Mouse (Mus musculus) spleen, postnatal 14 days (tissue): ENCODE measurements around the gene Trim8.

Experiments used
- DNase-seq, 2 experiments: peaks; one replicate each; pipeline ENCODE4 v3.0.0; 2021 to 2022; ENCODE audit warnings: low spot score in 2 of 2

Gene Trim8

GRCm38 (mm10) chr19:46504822-46505417, 3.4 kb downstream of the Trim8 start:
- DNase-seq = no peak

DNA sequence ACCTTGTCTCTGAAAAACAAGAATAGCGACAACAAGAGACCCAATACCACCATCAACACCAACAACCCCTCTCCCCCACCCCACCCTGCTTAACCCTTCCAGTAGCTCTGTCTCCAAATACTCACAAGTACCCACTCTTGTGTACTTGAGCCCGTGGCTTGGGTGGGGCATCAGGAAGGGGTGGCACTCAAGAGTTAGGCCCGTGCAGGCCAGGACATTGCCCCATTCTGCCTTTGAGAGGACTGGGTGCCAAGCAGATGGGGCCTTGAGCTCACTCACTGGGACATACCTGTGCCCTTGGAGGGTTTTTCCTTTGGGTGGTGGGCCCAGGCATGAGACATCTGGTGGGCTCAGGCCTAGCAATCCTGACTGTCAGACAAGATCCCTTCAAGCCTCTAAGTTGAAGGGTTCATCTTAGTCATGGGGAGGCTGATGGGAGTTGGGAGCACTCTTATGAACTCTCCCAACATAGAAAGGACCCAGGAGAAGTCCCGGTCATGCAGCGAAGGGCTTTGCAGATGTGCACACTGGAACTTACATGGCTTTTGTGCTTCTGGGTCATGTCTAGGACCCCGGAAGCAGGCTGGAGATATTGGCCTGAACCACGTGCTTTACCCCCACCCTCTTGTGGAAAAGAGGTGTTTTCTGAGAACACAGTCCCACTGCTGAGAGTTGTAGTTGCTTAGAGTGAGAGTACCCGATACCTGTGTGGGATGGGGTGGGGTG, 4.3 kb downstream of the Trim8 start:
- DNase-seq = no peak

DNA sequence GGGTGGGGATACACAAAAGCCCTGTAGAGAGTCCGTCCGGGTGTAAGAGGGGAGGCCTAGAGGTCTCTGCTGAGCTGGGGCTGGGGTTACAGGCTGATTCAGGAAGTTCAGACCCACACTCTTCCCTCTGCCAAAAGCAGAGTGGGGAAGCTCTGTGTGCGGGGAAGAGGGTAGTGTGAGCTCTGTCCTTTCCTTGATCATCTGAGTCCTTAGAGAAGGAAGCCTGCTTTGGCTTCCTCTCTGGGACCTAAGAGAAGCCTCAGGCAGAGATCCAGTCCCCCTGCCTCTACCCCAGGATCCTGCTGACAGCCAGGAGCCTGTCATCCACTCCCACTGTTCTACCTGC, 4.8 kb downstream of the Trim8 start:
- DNase-seq = no peak

GRCm38 (mm10) chr19:46507181-46507581, 5.7 kb downstream of the Trim8 start:
- DNase-seq = no peak

DNA sequence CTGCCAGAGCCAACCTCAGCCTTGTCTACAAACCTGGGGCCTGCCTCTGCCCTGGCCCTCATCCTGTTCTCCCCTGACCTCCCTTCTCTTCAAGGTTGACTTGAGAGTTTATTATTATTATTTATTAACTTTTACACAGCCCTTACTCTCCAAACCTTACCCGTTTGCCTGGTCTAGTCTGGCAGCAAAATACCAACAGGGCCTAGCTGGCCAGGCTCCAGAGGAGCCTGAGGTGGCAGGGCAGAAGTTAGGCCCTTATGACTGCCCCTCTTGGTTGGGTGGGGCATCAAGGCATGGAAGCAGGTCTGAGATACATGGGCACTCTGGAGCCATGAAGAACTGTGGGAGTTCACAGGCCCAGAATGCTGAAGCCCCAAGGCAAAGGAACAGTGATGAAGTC, 6.3 kb downstream of the Trim8 start:
- DNase-seq = no peak

DNA sequence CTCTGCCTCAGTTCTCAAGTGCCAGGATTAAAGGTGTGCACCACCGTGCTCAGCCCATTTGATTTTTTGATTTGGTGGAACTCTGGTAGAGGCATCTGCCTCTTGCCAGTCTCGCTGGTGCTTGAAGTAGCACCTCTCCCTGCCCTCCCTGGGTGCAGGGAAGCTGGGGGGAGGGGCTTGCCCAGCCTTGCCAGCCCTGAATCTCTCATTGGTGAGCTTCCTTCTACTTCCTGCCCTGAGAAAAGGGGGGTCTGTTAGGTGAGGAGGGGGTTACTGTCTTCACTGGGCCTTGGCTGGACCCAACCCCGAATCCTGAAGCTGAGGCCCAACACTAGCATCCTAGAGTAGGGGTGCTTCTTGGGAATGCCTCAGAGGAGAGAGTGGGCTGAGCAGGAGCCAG, 7.2 kb downstream of the Trim8 start:
- DNase-seq = no peak

GRCm38 (mm10) chr19:46509202-46509601, 7.7 kb downstream of the Trim8 start:
- DNase-seq = no peak

DNA sequence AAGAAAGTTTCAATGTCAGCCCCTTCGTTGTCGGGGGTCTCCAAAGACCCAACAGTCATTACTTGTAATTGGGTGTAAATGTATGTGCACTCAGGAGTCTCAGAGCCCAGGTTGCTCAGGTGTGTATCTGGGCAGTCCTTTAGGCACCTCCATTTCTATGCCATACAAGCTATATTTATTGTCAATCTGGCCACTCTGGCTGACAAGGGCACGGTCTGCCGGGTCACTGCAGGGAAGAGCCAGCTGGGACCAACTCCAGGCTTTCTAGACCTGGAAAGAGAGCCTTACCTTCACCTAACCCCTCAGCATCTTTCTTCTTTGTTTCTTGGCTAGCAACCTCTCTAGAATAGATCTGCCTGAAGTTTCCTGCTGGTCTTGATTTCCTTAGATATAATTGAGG, 8.2 kb downstream of the Trim8 start:
- DNase-seq = no peak

- DNase-seq = no peak
Measured at GRCm38 (mm10) chr19:46510401-46510800, 8.9 kb downstream of the Trim8 start.

DNA sequence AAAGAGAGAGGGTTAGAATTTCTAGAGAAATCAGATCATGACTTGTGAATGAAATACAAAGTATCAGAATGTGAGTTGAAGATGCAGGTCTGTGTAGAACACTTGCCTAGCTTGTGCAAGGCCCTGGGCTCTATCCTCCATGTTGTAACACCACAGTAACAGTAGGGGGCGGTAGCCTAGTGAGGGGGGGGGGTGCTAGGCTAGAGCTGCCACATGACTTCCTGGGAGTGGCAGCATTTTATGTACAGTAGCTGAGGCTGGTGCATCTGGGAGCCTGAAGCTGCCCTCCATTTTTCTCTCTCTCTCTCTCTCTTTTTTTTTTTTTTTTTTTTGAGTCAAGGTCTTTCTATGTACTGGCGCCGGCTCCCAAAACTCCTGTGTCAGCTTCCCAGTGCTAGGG, 9.3 kb downstream of the Trim8 start:
- DNase-seq = no peak

GRCm38 (mm10) chr19:46511263-46511662, 9.8 kb downstream of the Trim8 start:
- DNase-seq = no peak

DNA sequence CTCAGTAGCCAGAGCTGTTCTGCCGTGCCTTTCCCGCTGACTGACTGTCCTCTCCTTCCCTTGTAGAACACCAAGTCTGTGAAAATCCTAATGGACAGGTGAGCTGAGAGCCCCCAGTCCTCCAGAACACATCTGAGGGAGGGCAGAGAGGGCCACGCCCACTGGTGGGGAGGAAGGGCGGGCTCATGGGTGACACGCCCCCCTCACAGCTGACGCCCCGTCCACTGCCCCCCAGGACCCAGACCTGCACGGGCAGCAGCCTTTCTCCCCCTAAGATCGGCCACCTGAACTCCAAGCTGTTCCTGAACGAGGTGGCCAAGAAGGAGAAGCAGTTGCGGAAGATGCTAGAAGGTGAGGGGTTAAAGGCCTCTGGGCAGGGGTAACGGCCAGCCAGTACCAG, 12.9 kb downstream of the Trim8 start:
- DNase-seq = no peak

GRCm38 (mm10) chr19:46515287-46515821, 13.9 kb downstream of the Trim8 start:
- no peak for DNase-seq

DNA sequence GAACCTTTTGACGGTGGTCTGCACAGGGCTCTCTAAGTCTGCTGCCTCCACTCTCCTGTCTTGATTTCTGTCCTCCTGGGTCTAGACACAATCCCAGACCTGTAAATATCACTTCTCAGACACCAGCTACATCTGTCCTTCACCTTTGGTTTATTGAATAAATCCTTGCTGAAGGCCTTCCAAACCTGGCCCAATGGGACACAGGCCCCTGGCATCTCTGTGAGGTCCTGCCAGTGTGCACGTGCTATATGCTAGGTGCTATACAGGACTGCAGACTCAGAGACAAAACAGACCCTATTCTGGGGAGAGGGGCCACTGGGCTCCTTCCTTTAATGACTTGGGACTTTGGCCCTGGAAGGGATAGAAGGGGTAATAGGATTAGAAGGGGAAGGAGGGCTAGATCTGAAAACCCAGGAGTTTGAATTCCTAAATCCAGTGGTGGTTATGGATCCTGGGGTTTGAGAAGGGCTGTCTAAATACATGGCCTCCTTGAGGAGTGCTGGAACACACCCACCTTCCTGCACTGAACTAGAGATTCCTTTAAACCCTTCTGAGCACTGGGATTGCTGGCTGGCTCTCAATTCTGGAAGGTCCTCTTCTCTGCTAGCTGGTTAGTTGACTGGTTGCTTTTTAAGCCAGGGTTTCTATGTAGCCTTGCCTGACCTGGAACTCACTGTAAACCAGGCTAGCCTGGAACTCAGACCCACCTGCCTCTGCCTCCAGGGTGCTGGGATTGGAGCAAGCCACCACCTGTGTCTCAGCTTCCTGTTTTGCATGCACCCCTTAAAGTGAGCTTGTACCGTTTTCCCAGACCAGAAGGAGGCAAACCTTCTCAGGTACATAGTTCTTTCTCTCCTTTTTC, 15.4 kb downstream of the Trim8 start:
- DNase-seq = no peak

GRCm38 (mm10) chr19:46517529-46518351, 16.2 kb downstream of the Trim8 start:
- DNase-seq = no peak

DNA sequence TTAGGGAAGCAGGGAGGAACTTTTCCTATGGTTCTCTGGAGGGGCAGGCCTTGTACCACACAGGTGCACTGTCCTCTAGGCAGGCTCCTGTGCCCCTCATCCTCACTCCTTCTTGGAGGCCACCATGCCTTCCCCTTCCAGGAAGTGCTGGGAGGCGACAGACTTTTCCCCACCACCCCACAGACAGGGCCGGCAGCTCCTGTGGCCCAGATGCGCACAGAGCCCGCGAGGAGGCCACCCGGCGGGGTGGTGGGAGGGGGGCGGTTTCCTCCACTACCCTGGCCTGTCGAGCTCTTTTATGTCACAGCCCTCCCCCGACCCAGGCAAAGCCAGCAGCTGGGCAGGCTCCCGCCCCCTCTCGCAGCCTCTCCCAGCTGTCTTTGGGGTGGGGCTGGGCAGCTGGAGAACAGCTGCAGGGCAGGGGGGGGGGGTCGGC, 16.9 kb downstream of the Trim8 start:
- no peak for DNase-seq

DNA sequence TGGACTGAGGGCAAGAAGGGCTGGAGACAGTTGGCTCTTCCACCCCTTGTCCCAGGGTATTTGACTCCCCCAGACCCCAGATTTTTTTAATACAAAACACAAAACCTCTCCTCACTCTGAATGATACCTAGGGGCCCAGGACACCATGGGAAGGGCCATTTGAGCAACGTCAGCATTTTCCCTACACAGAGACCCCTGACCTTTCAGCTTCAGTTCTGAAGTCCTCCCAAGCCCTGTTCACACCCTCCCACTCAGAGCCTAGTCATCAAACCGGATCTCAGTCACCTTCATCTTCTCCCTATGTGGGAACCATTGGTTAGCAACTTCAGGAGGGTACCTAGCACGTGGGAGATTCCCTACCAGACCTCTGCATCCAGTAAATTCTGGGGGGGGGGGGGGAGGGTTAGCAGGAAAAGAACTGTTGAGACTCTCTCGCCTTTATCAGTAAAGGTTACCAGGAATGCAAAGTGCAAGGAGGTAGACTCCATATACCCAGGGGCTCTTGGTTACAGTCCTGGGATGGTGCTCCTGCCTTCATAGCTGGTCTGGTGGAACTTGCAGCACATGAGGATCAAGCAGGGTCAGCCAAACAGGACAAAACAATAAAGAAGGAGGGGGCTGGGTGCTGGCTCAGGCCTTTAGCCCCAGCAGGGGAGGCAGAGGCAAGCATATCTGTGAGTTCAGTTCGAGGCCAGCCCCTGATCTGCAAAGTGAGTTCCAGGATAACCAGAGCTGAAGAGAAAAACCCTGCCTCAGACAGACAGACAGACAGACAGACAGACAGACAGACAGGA, 17.5 kb downstream of the Trim8 start:
- no peak for DNase-seq

GRCm38 (mm10) chr19:46521698-46522097, 20.2 kb downstream of the Trim8 start:
- DNase-seq = no peak

DNA sequence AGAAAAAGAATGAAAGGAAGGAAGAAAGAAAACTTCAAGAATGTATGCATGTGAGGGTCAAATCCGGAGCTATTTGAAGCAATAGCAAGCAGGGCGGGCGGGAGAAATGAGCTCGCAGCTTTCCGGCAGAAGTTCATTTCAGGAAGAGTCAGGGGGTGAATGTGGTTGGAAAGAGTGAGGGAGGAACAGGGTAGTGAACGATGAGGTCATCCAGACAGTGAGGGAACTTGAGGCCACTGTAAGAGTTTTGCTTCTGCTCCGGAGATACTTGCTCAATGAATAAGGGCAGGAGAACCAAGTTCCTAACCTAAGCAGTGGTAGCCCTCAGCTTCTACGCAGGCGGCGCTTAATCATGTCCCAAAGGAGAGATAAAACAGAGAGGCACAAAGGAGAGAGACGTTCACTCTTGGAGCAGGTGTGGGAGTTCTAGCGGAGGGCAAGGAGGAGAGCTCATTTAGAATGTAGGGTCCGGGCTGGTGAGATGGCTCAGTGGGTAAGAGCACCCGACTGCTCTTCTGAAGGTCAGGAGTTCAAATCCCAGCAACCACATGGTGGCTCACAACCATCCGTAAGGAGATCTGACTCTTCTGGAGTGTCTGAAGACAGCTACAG, 21.0 kb downstream of the Trim8 start:
- DNase-seq = no peak

GRCm38 (mm10) chr19:46523131-46523479, 21.6 kb downstream of the Trim8 start:
- no peak for DNase-seq
